Mouse (Mus musculus): Measurements from ENCODE around the gene Thbd. TPM values are rescaled to one million over a fixed set of nuclear protein-coding genes. Genes with fewer than 3 reads are reported as not detected.

Thbd gene
- polyA plus RNA-seq, 1 experiment: 550 TPM

- TF ChIP-seq CTCF (IDR thresholded peaks at IDR 0.05; ENCODE audit: insufficient read depth, low read length) (peak; percentile 45), POLR2A (IDR thresholded peaks at IDR 0.05; ENCODE audit: borderline replicate concordance, extremely low read depth, low read depth, low read length) (peak; percentile 35; the same call in 1 of the 2 replicates)
- Histone ChIP-seq H3K4me3 (replicated peaks; ENCODE audit: extremely low read depth, low read depth, low read length) (peak within 1 kb of the TSS; percentile 29), H3K4me1 (ENCODE audit: control insufficient read depth, insufficient read depth, low read length) (peaks cover 22% of the 10 kb centered on the region)
- peak; percentile 37 for DNase-seq
- 21% methylated on average over 83 of the region's 83 CpGs for WGBS
Observed at GRCm38 (mm10) chr2:148395131-148396051, 12.6 kb downstream of the Thbd start, which contains the start of gene Sstr4. Gene Sstr4 (plus strand): TSS chr2:148395344.

- Histone ChIP-seq H3K4me3 (replicated peaks; ENCODE audit: extremely low read depth, low read depth, low read length) (no peak overlapping the region), H3K4me1 (ENCODE audit: control insufficient read depth, insufficient read depth, low read length) (peaks cover 22% of the 10 kb centered on the region)
- no peak for TF ChIP-seq POLR2A (IDR thresholded peaks at IDR 0.05; ENCODE audit: borderline replicate concordance, extremely low read depth, low read depth, low read length)
- TF ChIP-seq CTCF (IDR thresholded peaks at IDR 0.05; ENCODE audit: insufficient read depth, low read length): no peak
- DNase-seq: no peak
Observed at GRCm38 (mm10) chr2:148393846-148394245, 14.1 kb downstream of the Thbd start.

GRCm38 (mm10) chr2:148393149-148393548 lies 14.8 kb downstream of the Thbd start:
- no peak for DNase-seq
- TF ChIP-seq POLR2A (IDR thresholded peaks at IDR 0.05; ENCODE audit: borderline replicate concordance, extremely low read depth, low read depth, low read length) (no peak), CTCF (IDR thresholded peaks at IDR 0.05; ENCODE audit: insufficient read depth, low read length) (no peak)
- peaks cover 18% of the 10 kb centered on the region for H3K4me1 ChIP-seq (ENCODE audit: control insufficient read depth, insufficient read depth, low read length)
- 46% methylated on average over 1 of the region's 1 CpGs for WGBS
- no peak overlapping the region for H3K4me3 ChIP-seq (replicated peaks; ENCODE audit: extremely low read depth, low read depth, low read length)

- peaks cover 5% of the 10 kb centered on the region for H3K4me1 ChIP-seq (ENCODE audit: control insufficient read depth, insufficient read depth, low read length)
- no peak overlapping the region for H3K4me3 ChIP-seq (replicated peaks; ENCODE audit: extremely low read depth, low read depth, low read length)
- WGBS: 74% methylated on average over 6 of the region's 6 CpGs
- no peak for DNase-seq
- TF ChIP-seq CTCF (IDR thresholded peaks at IDR 0.05; ENCODE audit: insufficient read depth, low read length): no peak
- no peak for TF ChIP-seq POLR2A (IDR thresholded peaks at IDR 0.05; ENCODE audit: borderline replicate concordance, extremely low read depth, low read depth, low read length)
Observed at GRCm38 (mm10) chr2:148387652-148388581, 20.1 kb downstream of the Thbd start.

- TF ChIP-seq POLR2A (IDR thresholded peaks at IDR 0.05; ENCODE audit: borderline replicate concordance, extremely low read depth, low read depth, low read length) (no peak), CTCF (IDR thresholded peaks at IDR 0.05; ENCODE audit: insufficient read depth, low read length) (no peak)
- Histone ChIP-seq H3K4me1 (ENCODE audit: control insufficient read depth, insufficient read depth, low read length) (peaks cover 3% of the 10 kb centered on the region), H3K4me3 (replicated peaks; ENCODE audit: extremely low read depth, low read depth, low read length) (no peak overlapping the region)
- DNase-seq: no peak
- 89% methylated on average over 2 of the region's 2 CpGs for whole genome bisulfite sequencing
Observed at GRCm38 (mm10) chr2:148386927-148387326, 21.1 kb downstream of the Thbd start.

GRCm38 (mm10) chr2:148386476-148386875 lies 21.5 kb downstream of the Thbd start:
- Histone ChIP-seq H3K4me1 (ENCODE audit: control insufficient read depth, insufficient read depth, low read length) (peaks cover 3% of the 10 kb centered on the region), H3K4me3 (replicated peaks; ENCODE audit: extremely low read depth, low read depth, low read length) (no peak overlapping the region)
- 94% methylated on average over 3 of the region's 3 CpGs for WGBS
- TF ChIP-seq CTCF (IDR thresholded peaks at IDR 0.05; ENCODE audit: insufficient read depth, low read length): no peak
- no peak for TF ChIP-seq POLR2A (IDR thresholded peaks at IDR 0.05; ENCODE audit: borderline replicate concordance, extremely low read depth, low read depth, low read length)
- no peak for DNase-seq

- WGBS: 97% methylated on average over 2 of the region's 2 CpGs
- DNase-seq: no peak
- no peak overlapping the region for H3K4me3 ChIP-seq (replicated peaks; ENCODE audit: extremely low read depth, low read depth, low read length)
- TF ChIP-seq POLR2A (IDR thresholded peaks at IDR 0.05; ENCODE audit: borderline replicate concordance, extremely low read depth, low read depth, low read length): no peak
- TF ChIP-seq CTCF (IDR thresholded peaks at IDR 0.05; ENCODE audit: insufficient read depth, low read length): no peak
- H3K4me1 ChIP-seq (ENCODE audit: control insufficient read depth, insufficient read depth, low read length): peaks cover 11% of the 10 kb centered on the region
Observed at GRCm38 (mm10) chr2:148381076-148381475, 26.9 kb downstream of the Thbd start.

GRCm38 (mm10) chr2:148379899-148380413 lies 28.0 kb downstream of the Thbd start:
- no peak for DNase-seq
- WGBS: 39% methylated on average over 1 of the region's 1 CpGs
- Histone ChIP-seq H3K4me3 (replicated peaks; ENCODE audit: extremely low read depth, low read depth, low read length) (no peak overlapping the region), H3K4me1 (ENCODE audit: control insufficient read depth, insufficient read depth, low read length) (peaks cover 12% of the 10 kb centered on the region)
- TF ChIP-seq POLR2A (IDR thresholded peaks at IDR 0.05; ENCODE audit: borderline replicate concordance, extremely low read depth, low read depth, low read length): no peak
- no peak for TF ChIP-seq CTCF (IDR thresholded peaks at IDR 0.05; ENCODE audit: insufficient read depth, low read length)

- no peak overlapping the region for H3K4me3 ChIP-seq (replicated peaks; ENCODE audit: extremely low read depth, low read depth, low read length)
- peaks cover 14% of the 10 kb centered on the region for H3K4me1 ChIP-seq (ENCODE audit: control insufficient read depth, insufficient read depth, low read length)
- WGBS: 70% methylated on average over 1 of the region's 1 CpGs
- DNase-seq: no peak
- TF ChIP-seq POLR2A (IDR thresholded peaks at IDR 0.05; ENCODE audit: borderline replicate concordance, extremely low read depth, low read depth, low read length): no peak
- no peak for TF ChIP-seq CTCF (IDR thresholded peaks at IDR 0.05; ENCODE audit: insufficient read depth, low read length)
Observed at GRCm38 (mm10) chr2:148378817-148379342, 29.1 kb downstream of the Thbd start.

Data from lung, adult 2 months (tissue).